Mouse (Mus musculus): ENCODE results near the gene 4933415A04Rik. TPM values are rescaled to one million over a fixed set of nuclear protein-coding genes. Genes with fewer than 3 reads are reported as not detected.

The 4933415A04Rik gene
- total and polyA plus RNA-seq, 2 experiments, result not detected

DNA sequence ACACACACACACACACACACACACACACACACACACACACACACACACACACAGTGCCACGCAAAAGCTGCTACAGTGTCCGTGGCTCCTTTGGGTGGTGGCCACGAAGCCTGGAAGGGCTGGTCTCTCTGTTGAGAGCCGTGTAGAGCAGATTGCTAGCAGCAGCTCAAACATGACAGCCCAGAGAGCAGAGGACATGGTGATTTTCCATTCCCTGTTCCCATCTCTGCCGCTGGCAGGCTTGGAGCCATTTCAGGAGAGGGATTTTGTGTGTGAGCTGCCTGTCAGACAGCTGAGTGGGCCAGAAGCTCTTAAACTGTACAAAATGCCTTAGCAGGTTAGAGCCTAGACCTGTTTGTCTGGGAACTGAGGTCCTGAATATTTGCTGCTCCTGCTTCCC is 20.1 kb upstream of the 4933415A04Rik start:
- no peak overlapping the region for H3K9ac ChIP-seq (ENCODE audit: low read depth, low read length)
- no peaks in the 10 kb centered on the region for H3K79me2 ChIP-seq (ENCODE audit: control insufficient read depth, insufficient read depth, low read length)
- WGBS, result 82% methylated on average over 5 of the region's 5 CpGs
- no peaks in the 10 kb centered on the region for H3K27me3 ChIP-seq (ENCODE audit: control insufficient read depth, insufficient read depth, low read length)
- no peak for TF ChIP-seq CTCF (IDR thresholded peaks at IDR 0.05; ENCODE audit: low read depth, low read length)
- no peak for TF ChIP-seq POLR2A (IDR thresholded peaks at IDR 0.05; ENCODE audit: extremely low read depth, insufficient read depth, low read length)
- no peaks in the 10 kb centered on the region for H3K4me1 ChIP-seq (ENCODE audit: control insufficient read depth, insufficient read depth, low read length)
- H3K4me3 ChIP-seq (ENCODE audit: insufficient read depth, low read depth, low read length), result no peak overlapping the region
- H3K27ac ChIP-seq (replicated peaks; ENCODE audit: insufficient read depth, low read depth, low read length), result no peak overlapping the region
- DNase-seq (ENCODE audit: extremely low read depth, low read depth, low spot score), result no peak
- no peaks in the 10 kb centered on the region for H3K36me3 ChIP-seq (ENCODE audit: control insufficient read depth, insufficient read depth, low read length)

- H3K4me1 ChIP-seq (ENCODE audit: control insufficient read depth, insufficient read depth, low read length), result no peaks in the 10 kb centered on the region
- no peak overlapping the region for H3K9ac ChIP-seq (ENCODE audit: low read depth, low read length)
- no peaks in the 10 kb centered on the region for H3K36me3 ChIP-seq (ENCODE audit: control insufficient read depth, insufficient read depth, low read length)
- no peak overlapping the region for H3K27ac ChIP-seq (replicated peaks; ENCODE audit: insufficient read depth, low read depth, low read length)
- WGBS, result 52% methylated on average over 5 of the region's 5 CpGs
- peak; percentile 28 for DNase-seq (ENCODE audit: extremely low read depth, low read depth, low spot score)
- no peaks in the 10 kb centered on the region for H3K27me3 ChIP-seq (ENCODE audit: control insufficient read depth, insufficient read depth, low read length)
- TF ChIP-seq CTCF (IDR thresholded peaks at IDR 0.05; ENCODE audit: low read depth, low read length), result peak; percentile 62
- TF ChIP-seq POLR2A (IDR thresholded peaks at IDR 0.05; ENCODE audit: extremely low read depth, insufficient read depth, low read length), result no peak
- H3K4me3 ChIP-seq (ENCODE audit: insufficient read depth, low read depth, low read length), result no peak overlapping the region
- H3K79me2 ChIP-seq (ENCODE audit: control insufficient read depth, insufficient read depth, low read length), result no peaks in the 10 kb centered on the region
These were observed 18.6 kb upstream of the 4933415A04Rik start for GRCm38 (mm10) chr11:43568263-43568662.

DNA sequence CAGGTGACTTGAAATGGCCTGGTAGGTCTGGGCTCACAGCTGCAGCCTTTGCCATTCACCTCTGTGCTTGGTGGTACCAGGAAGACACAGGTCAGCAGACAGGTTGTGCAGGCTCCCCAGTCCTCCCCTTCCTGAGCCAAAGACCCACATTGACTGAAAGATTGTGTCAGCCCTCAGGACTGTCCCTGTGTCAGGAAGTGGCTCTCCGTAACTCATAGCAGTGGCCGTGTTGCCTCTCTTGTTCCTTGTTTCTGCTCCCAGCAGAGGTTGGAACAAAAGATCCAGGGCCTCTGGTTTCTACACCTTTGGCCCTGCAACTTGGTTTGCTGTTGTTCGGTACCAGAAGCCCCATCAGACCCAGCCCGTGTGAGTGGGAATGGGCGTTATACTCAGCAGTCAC is 17.7 kb upstream of the 4933415A04Rik start:
- Histone ChIP-seq H3K27ac (replicated peaks; ENCODE audit: insufficient read depth, low read depth, low read length) (no peak overlapping the region), H3K36me3 (ENCODE audit: control insufficient read depth, insufficient read depth, low read length) (no peaks in the 10 kb centered on the region), H3K9ac (ENCODE audit: low read depth, low read length) (no peak overlapping the region), H3K27me3 (ENCODE audit: control insufficient read depth, insufficient read depth, low read length) (no peaks in the 10 kb centered on the region), H3K79me2 (ENCODE audit: control insufficient read depth, insufficient read depth, low read length) (no peaks in the 10 kb centered on the region), H3K4me1 (ENCODE audit: control insufficient read depth, insufficient read depth, low read length) (no peaks in the 10 kb centered on the region), H3K4me3 (ENCODE audit: insufficient read depth, low read depth, low read length) (no peak overlapping the region)
- DNase-seq (ENCODE audit: extremely low read depth, low read depth, low spot score), result no peak
- TF ChIP-seq POLR2A (IDR thresholded peaks at IDR 0.05; ENCODE audit: extremely low read depth, insufficient read depth, low read length) (no peak), CTCF (IDR thresholded peaks at IDR 0.05; ENCODE audit: low read depth, low read length) (no peak)
- WGBS, result 71% methylated on average over 5 of the region's 5 CpGs

DNA sequence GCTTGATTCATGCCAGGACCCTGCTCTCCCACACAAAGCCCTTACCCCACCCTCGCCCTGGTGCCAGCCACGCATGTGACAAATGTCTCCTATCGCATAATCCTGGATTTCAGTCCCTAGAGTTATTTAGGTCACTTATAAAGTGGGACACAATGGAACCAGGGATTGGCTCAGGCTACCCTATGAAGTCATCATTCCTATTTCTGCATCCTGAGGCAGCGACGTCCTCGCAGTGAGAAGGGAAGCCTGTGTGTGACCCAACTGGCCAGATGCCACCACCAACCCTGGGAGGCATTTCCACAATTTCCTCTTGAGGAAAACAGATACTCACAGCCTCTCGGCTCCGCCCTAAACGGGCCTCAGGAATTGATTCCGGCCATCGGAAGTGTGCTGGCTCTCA is 17.2 kb upstream of the 4933415A04Rik start:
- Histone ChIP-seq H3K27ac (replicated peaks; ENCODE audit: insufficient read depth, low read depth, low read length) (no peak overlapping the region), H3K4me3 (ENCODE audit: insufficient read depth, low read depth, low read length) (no peak overlapping the region), H3K4me1 (ENCODE audit: control insufficient read depth, insufficient read depth, low read length) (no peaks in the 10 kb centered on the region), H3K79me2 (ENCODE audit: control insufficient read depth, insufficient read depth, low read length) (no peaks in the 10 kb centered on the region), H3K9ac (ENCODE audit: low read depth, low read length) (no peak overlapping the region), H3K36me3 (ENCODE audit: control insufficient read depth, insufficient read depth, low read length) (no peaks in the 10 kb centered on the region), H3K27me3 (ENCODE audit: control insufficient read depth, insufficient read depth, low read length) (no peaks in the 10 kb centered on the region)
- 65% methylated on average over 11 of the region's 11 CpGs for WGBS
- TF ChIP-seq CTCF (IDR thresholded peaks at IDR 0.05; ENCODE audit: low read depth, low read length), result no peak
- no peak for TF ChIP-seq POLR2A (IDR thresholded peaks at IDR 0.05; ENCODE audit: extremely low read depth, insufficient read depth, low read length)
- DNase-seq (ENCODE audit: extremely low read depth, low read depth, low spot score), result peak; percentile 27

DNA sequence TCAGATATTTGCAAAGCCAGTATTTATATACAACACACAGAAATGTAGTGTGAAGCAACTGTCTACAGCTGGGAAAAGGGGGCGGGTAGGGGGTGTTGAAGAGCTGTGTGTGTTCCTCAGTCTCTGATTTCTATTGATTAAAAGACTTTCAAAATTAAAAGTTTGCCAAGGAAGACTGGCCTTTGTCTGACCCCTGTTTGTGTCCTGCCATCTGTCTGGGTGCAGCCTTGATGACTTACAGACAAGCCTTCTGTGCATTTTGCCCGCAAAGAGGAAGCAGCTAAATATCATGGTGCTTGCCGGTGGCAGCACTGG is 11.8 kb upstream of the 4933415A04Rik start:
- WGBS, result 55% methylated on average over 3 of the region's 3 CpGs
- no peak overlapping the region for H3K27ac ChIP-seq (replicated peaks; ENCODE audit: insufficient read depth, low read depth, low read length)
- DNase-seq (ENCODE audit: extremely low read depth, low read depth, low spot score), result no peak

DNA sequence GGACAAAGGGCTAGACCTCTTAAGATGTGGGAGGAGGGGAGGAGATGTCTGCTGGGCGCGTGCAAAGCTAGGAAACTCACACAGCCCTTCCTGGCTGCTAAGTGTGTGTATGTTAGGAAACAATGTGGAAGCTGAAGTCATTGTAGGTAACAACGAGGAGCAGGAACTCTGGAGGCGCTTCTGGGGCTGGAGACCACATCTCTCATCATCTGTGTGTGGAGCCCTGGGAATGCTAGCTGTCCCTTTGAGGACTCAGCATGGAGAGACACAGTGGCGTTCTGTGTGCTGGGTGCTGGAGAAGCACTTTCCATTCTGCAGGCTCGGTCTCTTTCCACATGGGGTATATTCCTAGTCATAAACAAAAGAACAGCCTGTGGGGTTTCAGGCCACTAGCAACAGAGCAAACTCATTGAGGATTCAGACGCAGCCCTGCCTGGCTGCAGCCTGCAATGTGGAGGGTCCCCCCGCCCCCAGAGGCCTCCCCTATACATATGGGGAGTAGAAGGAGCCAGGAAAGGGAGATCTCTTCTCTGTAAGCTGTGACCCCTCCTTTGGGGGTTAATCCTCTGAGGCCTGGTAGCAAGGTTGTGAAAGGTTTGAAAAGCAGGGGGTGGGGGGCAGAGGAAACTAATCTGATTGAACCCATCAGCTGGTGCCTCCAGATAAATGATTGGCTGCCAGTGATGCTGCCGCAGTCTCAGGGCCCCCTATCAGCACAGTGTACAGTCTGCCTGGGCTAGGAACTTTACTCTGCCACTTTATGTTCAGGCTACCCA is 11.3 kb upstream of the 4933415A04Rik start:
- Histone ChIP-seq H3K4me1 (ENCODE audit: control insufficient read depth, insufficient read depth, low read length) (no peaks in the 10 kb centered on the region), H3K27me3 (ENCODE audit: control insufficient read depth, insufficient read depth, low read length) (no peaks in the 10 kb centered on the region), H3K9ac (ENCODE audit: low read depth, low read length) (no peak overlapping the region), H3K4me3 (ENCODE audit: insufficient read depth, low read depth, low read length) (no peak overlapping the region), H3K36me3 (ENCODE audit: control insufficient read depth, insufficient read depth, low read length) (no peaks in the 10 kb centered on the region), H3K79me2 (ENCODE audit: control insufficient read depth, insufficient read depth, low read length) (no peaks in the 10 kb centered on the region), H3K27ac (replicated peaks; ENCODE audit: insufficient read depth, low read depth, low read length) (no peak overlapping the region)
- no peak for TF ChIP-seq POLR2A (IDR thresholded peaks at IDR 0.05; ENCODE audit: extremely low read depth, insufficient read depth, low read length)
- no peak for TF ChIP-seq CTCF (IDR thresholded peaks at IDR 0.05; ENCODE audit: low read depth, low read length)
- no peak for DNase-seq (ENCODE audit: extremely low read depth, low read depth, low spot score)
- WGBS, result 71% methylated on average over 9 of the region's 9 CpGs

More for the DNA sequence above, 11.8 kb upstream of the 4933415A04Rik start:
- TF ChIP-seq CTCF (IDR thresholded peaks at IDR 0.05; ENCODE audit: low read depth, low read length), result no peak
- no peak for TF ChIP-seq POLR2A (IDR thresholded peaks at IDR 0.05; ENCODE audit: extremely low read depth, insufficient read depth, low read length)
- H3K4me3 ChIP-seq (ENCODE audit: insufficient read depth, low read depth, low read length), result no peak overlapping the region
- no peaks in the 10 kb centered on the region for H3K27me3 ChIP-seq (ENCODE audit: control insufficient read depth, insufficient read depth, low read length)
- no peaks in the 10 kb centered on the region for H3K79me2 ChIP-seq (ENCODE audit: control insufficient read depth, insufficient read depth, low read length)
- no peaks in the 10 kb centered on the region for H3K36me3 ChIP-seq (ENCODE audit: control insufficient read depth, insufficient read depth, low read length)
- H3K9ac ChIP-seq (ENCODE audit: low read depth, low read length), result no peak overlapping the region
- no peaks in the 10 kb centered on the region for H3K4me1 ChIP-seq (ENCODE audit: control insufficient read depth, insufficient read depth, low read length)

Measured in liver, adult 2 months (tissue).